Mouse (Mus musculus): Measurements from ENCODE around the gene Mtmr6.
"Not testable (repeated sequence)": the region's sequence is repeated elsewhere in the genome, so short reads cannot be mapped to it uniquely, and the experiment has no call there.

Mtmr6 gene

GRCm38 (mm10) chr14:60295531-60295930 is 30.5 kb downstream of the Mtmr6 start:
- no peak for DNase-seq (ENCODE audit: low spot score in 2 of 2)

- DNase-seq (ENCODE audit: low spot score in 2 of 2) = peak in 1 of 2 experiments; percentile 32
Measured at GRCm38 (mm10) chr14:60300224-60300991, 35.4 kb downstream of the Mtmr6 start.

- no peak for DNase-seq (ENCODE audit: low spot score in 2 of 2)
Measured at GRCm38 (mm10) chr14:60301024-60301423, 36.0 kb downstream of the Mtmr6 start.

DNA sequence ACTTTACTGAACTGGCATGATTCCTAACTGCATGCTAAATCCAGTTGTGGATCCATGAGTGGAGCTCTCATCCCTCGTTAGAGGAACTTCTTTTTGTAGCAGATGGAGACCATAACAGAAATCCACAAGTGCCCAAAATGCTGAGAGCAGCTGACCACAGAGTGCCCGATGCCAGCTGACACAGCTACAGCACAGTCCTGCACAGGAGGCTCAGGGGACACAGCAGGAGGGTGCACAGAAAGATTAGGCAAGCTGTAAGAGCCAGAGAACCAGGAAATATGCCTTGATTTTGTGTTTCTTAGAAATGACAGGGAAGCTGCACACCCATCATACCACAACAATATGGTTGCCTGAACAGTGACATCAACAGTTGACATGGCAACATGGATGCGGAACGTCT is 37.4 kb downstream of the Mtmr6 start:
- no peak for DNase-seq (ENCODE audit: low spot score in 2 of 2)

GRCm38 (mm10) chr14:60304441-60305220 is 39.6 kb downstream of the Mtmr6 start:
- DNase-seq (ENCODE audit: low spot score in 2 of 2) = peak; percentile 47 to 63

DNA sequence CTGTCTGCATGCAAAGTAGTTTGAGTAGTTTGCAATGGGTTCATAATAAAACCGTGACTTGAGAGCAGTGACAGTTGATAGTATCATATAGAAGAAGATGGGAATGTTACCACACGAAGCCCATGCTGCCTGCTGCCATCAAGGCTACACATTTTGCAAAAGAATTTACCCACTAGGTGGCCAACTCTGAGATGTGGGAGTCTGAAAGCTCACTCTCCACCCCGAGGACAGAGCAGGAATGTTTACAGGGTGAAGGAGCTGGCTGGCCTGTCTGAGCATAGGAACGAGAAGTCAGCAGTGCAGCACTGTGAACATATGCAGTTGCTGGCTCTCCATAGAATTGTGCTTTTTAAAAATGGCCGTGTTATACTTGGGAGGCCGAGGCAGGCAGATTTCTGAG is 43.1 kb downstream of the Mtmr6 start:
- DNase-seq (ENCODE audit: low spot score in 2 of 2) = peak in 1 of 2 experiments; percentile 28

- no peak for DNase-seq (ENCODE audit: low spot score in 2 of 2)
Measured at GRCm38 (mm10) chr14:60310691-60311090, 45.7 kb downstream of the Mtmr6 start.

GRCm38 (mm10) chr14:60319231-60319630 is 54.2 kb downstream of the Mtmr6 start:
- DNase-seq (ENCODE audit: low spot score in 2 of 2) = no peak

DNA sequence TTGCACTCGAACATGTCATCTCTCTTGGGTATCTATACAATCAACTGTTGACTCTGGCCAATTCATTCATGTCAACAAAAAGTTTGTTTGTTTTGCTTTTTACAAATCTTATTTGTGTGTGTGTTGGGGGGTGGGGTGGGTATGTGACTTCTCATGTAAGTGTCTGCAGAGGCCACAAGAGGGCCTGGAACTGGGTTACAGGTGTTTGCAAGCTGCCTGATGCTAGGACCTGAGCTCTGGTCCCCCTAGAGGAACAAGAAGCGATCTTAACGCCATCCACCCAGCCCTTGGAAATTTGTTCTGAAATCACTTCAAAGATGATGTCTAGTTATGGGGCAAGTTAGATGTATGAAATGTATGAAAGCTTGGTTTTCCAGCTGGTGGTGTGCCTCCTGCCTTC is 55.8 kb downstream of the Mtmr6 start:
- DNase-seq (ENCODE audit: low spot score in 2 of 2) = no peak

- DNase-seq (ENCODE audit: low spot score in 2 of 2) = not testable (repeated sequence)
Measured at GRCm38 (mm10) chr14:60340001-60340400, 75.0 kb downstream of the Mtmr6 start.

DNA sequence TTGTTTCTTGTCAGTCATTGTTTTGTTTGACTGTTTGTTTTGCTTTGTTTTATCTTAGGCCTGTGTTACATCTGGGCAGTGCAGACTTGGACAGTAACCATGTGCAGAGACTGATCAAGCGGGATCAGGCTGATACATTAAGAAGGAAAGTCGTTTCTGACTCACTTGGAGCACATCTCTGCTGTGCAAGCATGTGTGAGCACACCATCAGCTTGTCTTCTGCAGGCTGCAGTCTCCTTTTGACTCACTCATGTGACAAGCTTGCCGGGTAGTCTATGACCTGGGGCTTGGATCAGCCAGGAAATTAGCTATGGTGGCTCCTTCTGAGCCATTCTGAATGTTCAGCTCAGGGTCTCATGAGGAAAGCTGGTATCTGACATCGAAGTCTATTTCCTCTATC is 75.5 kb downstream of the Mtmr6 start:
- DNase-seq (ENCODE audit: low spot score in 2 of 2) = no peak

DNA sequence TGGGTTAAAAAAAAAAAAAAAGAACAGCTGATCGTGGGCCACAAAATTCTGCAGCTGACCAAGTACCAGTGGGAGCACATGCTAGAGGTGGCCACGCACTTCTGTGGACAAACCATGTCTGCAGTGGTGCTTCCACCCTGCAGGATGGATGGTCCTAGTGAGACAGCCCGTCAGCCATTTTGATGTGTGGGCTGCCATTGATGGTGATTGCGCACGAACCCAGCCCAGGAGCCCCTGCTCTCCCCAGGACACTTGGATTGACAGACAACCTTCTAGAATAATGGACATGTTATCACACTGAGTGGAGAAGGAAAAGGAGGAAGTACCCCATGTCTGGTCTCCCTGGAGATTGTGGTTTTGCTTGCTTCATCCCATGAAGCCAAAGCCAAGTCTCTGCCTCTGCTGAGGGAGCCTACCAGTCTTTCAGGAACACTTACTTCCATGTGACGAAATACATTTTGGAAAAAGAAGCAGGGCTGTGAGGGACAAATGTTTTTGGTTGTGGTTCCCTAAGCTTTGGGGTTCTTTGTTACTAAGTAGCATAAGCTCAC is 80.4 kb downstream of the Mtmr6 start:
- DNase-seq (ENCODE audit: low spot score in 2 of 2) = peak in 1 of 2 experiments; percentile 10
